Mouse (Mus musculus) liver, embryonic 14.5 days (tissue): Measurements from ENCODE around the gene Vmn1r227.

Experiments
- CTCF ChIP-seq: IDR thresholded peaks from 2 replicates; pipeline ENCODE4 v1.5.1; 2016; ENCODE audit warnings: antibody characterized with exemption, low read depth, control low read depth
- EP300 ChIP-seq: IDR thresholded peaks from 2 replicates; pipeline ENCODE4 v1.6.1; 2016; ENCODE audit warnings: antibody characterized with exemption, low read depth

DNA sequence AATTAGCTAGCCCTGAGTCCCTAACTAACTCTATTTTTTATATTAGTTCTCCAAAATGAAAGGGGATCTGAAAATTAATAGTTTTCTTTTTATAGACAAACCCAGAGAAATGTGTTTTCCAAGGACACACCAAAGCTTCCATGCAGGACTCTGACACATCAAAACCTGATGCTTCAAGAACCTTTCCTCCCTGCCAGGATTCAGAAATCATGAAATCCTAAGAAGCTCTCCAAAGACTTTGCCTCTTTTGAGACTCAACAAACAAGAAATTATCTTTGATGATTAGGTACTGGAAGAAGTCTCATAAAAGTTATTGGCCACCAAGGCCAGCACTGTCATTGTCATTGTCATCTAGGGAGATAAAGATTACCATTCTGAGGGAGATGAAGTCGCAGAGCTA, at the start of gene Vmn1r227:
- no peak for TF ChIP-seq CTCF
- TF ChIP-seq EP300, result no peak
